Mouse (Mus musculus) CH12.LX (cell line): ENCODE results near the gene Ckap5. TPM values are rescaled to one million over a fixed set of nuclear protein-coding genes. Genes with fewer than 3 reads are reported as not detected.
A peak's percentile ranks its signal among the peaks of the same experiment; 100 is the strongest.
"Not testable (repeated sequence)": the region's sequence is repeated elsewhere in the genome, so short reads cannot be mapped to it uniquely, and the experiment has no call there.

Experiments used
- DNase-seq: peaks from one replicate; pipeline ENCODE4 v3.0.0-alpha.2; 2013; ENCODE audit errors: extremely low read depth
- H3K27ac ChIP-seq: 2 replicates; pipeline ENCODE4 v1.5.1; 2012; ENCODE audit warnings: low read depth, mild to moderate bottlenecking, control low read depth, moderate library complexity; ENCODE audit not compliant: insufficient read depth
- H3K27me3 ChIP-seq: replicated peaks from 2 replicates; pipeline ENCODE3; 2012; ENCODE audit warnings: inconsistent platforms
- H3K36me3 ChIP-seq, 2 experiments: replicated peaks in 1 of 2; 2 replicates each; pipeline versions ENCODE3 to v1.6.1; 2012; ENCODE audit warnings: inconsistent platforms in 1 of 2, low read length in 1 of 2, mild to moderate bottlenecking in 1 of 2, mixed read lengths in 1 of 2, moderate library complexity in 1 of 2; ENCODE audit not compliant: control insufficient read depth in 1 of 2, insufficient read depth in 1 of 2
- H3K4me1 ChIP-seq, 2 experiments: 2 replicates each; pipeline ENCODE4 v1.6.1; 2012; ENCODE audit warnings: inconsistent platforms in 1 of 2, moderate library complexity in 1 of 2; ENCODE audit not compliant: insufficient read depth in 2 of 2, control insufficient read depth in 1 of 2
- H3K4me2 ChIP-seq: 2 replicates; pipeline ENCODE4 v1.6.1; 2012; ENCODE audit warnings: low read depth, mild to moderate bottlenecking, control low read depth; ENCODE audit not compliant: poor library complexity, insufficient read depth, severe bottlenecking
- H3K4me3 ChIP-seq, 3 experiments: fragments of 150-350 bp in 1 of 3; sonication (generic) in 1 of 3; replicated peaks in 1 of 3; 2 replicates each; pipeline versions ENCODE3 to v1.5.1; 2011 to 2012; ENCODE audit warnings: low read depth in 2 of 3, low read length in 2 of 3, mild to moderate bottlenecking in 2 of 3, moderate library complexity in 2 of 3, control low read depth in 1 of 3, improper control_type of control experiment in 1 of 3, inconsistent platforms in 1 of 3, mixed read lengths in 1 of 3; ENCODE audit not compliant: poor library complexity in 1 of 3
- H3K79me2 ChIP-seq: replicated peaks from 2 replicates; pipeline ENCODE4 v1.6.1; 2012; ENCODE audit warnings: mild to moderate bottlenecking, moderate library complexity; ENCODE audit not compliant: control insufficient read depth, poor library complexity, insufficient read depth, severe bottlenecking; ENCODE audit errors: extremely low read depth
- H3K9ac ChIP-seq: 2 replicates; pipeline ENCODE4 v1.6.1; 2012; ENCODE audit warnings: low read depth, mild to moderate bottlenecking, control low read depth, moderate library complexity; ENCODE audit not compliant: insufficient read depth
- H3K9me3 ChIP-seq: replicated peaks from 2 replicates; pipeline ENCODE3; 2012; ENCODE audit warnings: low read length, inconsistent platforms, mixed read lengths
- BHLHE40 ChIP-seq: IDR thresholded peaks from 2 replicates; pipeline ENCODE4 v1.6.1; 2011; ENCODE audit warnings: mild to moderate bottlenecking, low read depth, low read length, improper control_type of control experiment
- CHD2 ChIP-seq: IDR thresholded peaks from 2 replicates; pipeline ENCODE4 v1.6.1; 2011; ENCODE audit warnings: low read length, improper control_type of control experiment
- CTCF ChIP-seq, 2 experiments: IDR thresholded peaks in 1 of 2; conservative IDR thresholded peaks in 1 of 2; 2 replicates each; pipeline ENCODE4 v1.5.1; 2011 to 2012; ENCODE audit warnings: low read depth in 2 of 2, low read length in 2 of 2, improper control_type of control experiment in 1 of 2, inconsistent platforms in 1 of 2, mild to moderate bottlenecking in 1 of 2, moderate library complexity in 1 of 2
- ELF1 ChIP-seq: IDR thresholded peaks from 2 replicates; pipeline ENCODE4 v1.6.1; 2014; ENCODE audit warnings: low read depth, mild to moderate bottlenecking, inconsistent platforms, low read length, improper control_type of control experiment
- GABPA ChIP-seq: IDR thresholded peaks from 2 replicates; pipeline ENCODE4 v1.6.1; 2012; ENCODE audit warnings: low read depth, low read length, improper control_type of control experiment, inconsistent platforms; ENCODE audit not compliant: insufficient replicate concordance
- JUN ChIP-seq: IDR thresholded peaks from 2 replicates; pipeline ENCODE4 v1.6.1; 2011; ENCODE audit warnings: low read depth, mild to moderate bottlenecking, low read length, improper control_type of control experiment, moderate library complexity; ENCODE audit not compliant: insufficient read depth
- JUND ChIP-seq: conservative IDR thresholded peaks from 2 replicates; pipeline ENCODE4 v1.6.1; 2011; ENCODE audit warnings: low read depth, low read length, improper control_type of control experiment
- MAFK ChIP-seq: IDR thresholded peaks from 2 replicates; pipeline ENCODE4 v1.6.1; 2011; ENCODE audit warnings: low read length, improper control_type of control experiment; ENCODE audit not compliant: insufficient replicate concordance
- MAX ChIP-seq: IDR thresholded peaks from 2 replicates; pipeline ENCODE4 v1.6.1; 2011; ENCODE audit warnings: low read length, improper control_type of control experiment
- MXI1 ChIP-seq: IDR thresholded peaks from 2 replicates; pipeline ENCODE4 v1.6.1; 2011; ENCODE audit warnings: mild to moderate bottlenecking, low read depth, low read length, improper control_type of control experiment
- MYC ChIP-seq: IDR thresholded peaks from 2 replicates; pipeline ENCODE4 v1.6.1; 2011; ENCODE audit warnings: low read depth, mild to moderate bottlenecking, improper control_type of control experiment, low read length
- NELFE ChIP-seq: IDR thresholded peaks from 2 replicates; pipeline ENCODE4 v1.6.1; 2011; ENCODE audit warnings: low read depth, low read length, improper control_type of control experiment
- POLR2A ChIP-seq: IDR thresholded peaks from 2 replicates; pipeline ENCODE4 v1.6.1; 2011; ENCODE audit warnings: low read depth, mild to moderate bottlenecking, improper control_type of control experiment, low read length
- RCOR1 ChIP-seq: conservative IDR thresholded peaks from 2 replicates; pipeline ENCODE4 v1.6.1; 2012; ENCODE audit warnings: low read depth, mild to moderate bottlenecking, inconsistent platforms, low read length, improper control_type of control experiment
- SIN3A ChIP-seq: IDR thresholded peaks from 2 replicates; pipeline ENCODE4 v1.6.1; 2012; ENCODE audit warnings: low read length, improper control_type of control experiment, inconsistent platforms
- SMC3 ChIP-seq: IDR thresholded peaks from 2 replicates; pipeline ENCODE4 v1.6.1; 2011; ENCODE audit warnings: low read depth, low read length, improper control_type of control experiment
- TCF12 ChIP-seq: IDR thresholded peaks from 2 replicates; pipeline ENCODE4 v1.6.1; 2014; ENCODE audit warnings: low read depth, mild to moderate bottlenecking, inconsistent platforms, low read length, improper control_type of control experiment
- ZKSCAN1 ChIP-seq: IDR thresholded peaks from 2 replicates; pipeline ENCODE4 v1.6.1; 2012; ENCODE audit warnings: low read depth, inconsistent platforms, low read length, improper control_type of control experiment, borderline replicate concordance
- ZMIZ1 ChIP-seq: IDR thresholded peaks from 2 replicates; pipeline ENCODE4 v1.6.1; 2012; ENCODE audit warnings: low read depth, mild to moderate bottlenecking, inconsistent platforms, low read length, improper control_type of control experiment
- ZNF384 ChIP-seq: IDR thresholded peaks from 2 replicates; pipeline ENCODE4 v1.6.1; 2012; ENCODE audit warnings: low read depth, low read length, improper control_type of control experiment, inconsistent platforms
- dilution Hi-C: fragments of 300-500 bp; cut with MboI; formaldehyde crosslinking; loops from 2 replicates; pipeline ENCODE4 v1.14.3; 2020; ENCODE audit warnings: low sequenced_read_pairs; ENCODE audit not compliant: extremely low pct_unique_long_range_greater_than_20kb, extremely low pct_ligation_motif_present
- in situ Hi-C: fragments of 300-500 bp; cut with MboI; formaldehyde crosslinking; loops from 3 replicates; pipeline ENCODE4 v1.14.3; 2019; ENCODE audit warnings: low sequenced_read_pairs, low pct_ligation_motif_present, low pct_unique_long_range_greater_than_20kb, mixed read lengths
- polyA plus RNA-seq: library from polyadenylated mRNA; unstranded; fragments of >175 nt; gene quantifications from 2 replicates; pipeline ENCODE4 v1.2.1, GENCODE M21; 2012; ENCODE audit warnings: low read depth; ENCODE audit not compliant: insufficient read length
- total RNA-seq, 2 experiments: library from RNA; depleted of rRNA; stranded (reverse); fragments of 300-350 nt in 1 of 2; fragments of >200 nt in 1 of 2; gene quantifications; 2 replicates each; pipeline ENCODE4 v1.2.3; 2012 to 2014

Gene Ckap5
- total and polyA plus RNA-seq, 3 experiments: 51.5 to 53.0 (median 52.3) TPM

GRCm38 (mm10) chr2:91485256-91485655 is 41.3 kb upstream of the Ckap5 start:
- in situ Hi-C loops: no loop called here
- Histone ChIP-seq H3K79me2 (no peaks in the 10 kb centered on the region), H3K36me3 (peaks cover 11 to 12% of the 10 kb centered on the region in 2 experiments), H3K4me1 (peaks cover 0 to 10% of the 10 kb centered on the region in 2 experiments; a peak in 2 of 4 replicates), H3K27me3 (no peaks in the 10 kb centered on the region), H3K9ac (no peak overlapping the region), H3K9me3 (no peaks in the 10 kb centered on the region)
- no peak for DNase-seq
- TF ChIP-seq NELFE (no peak), CTCF (conservative IDR thresholded peaks at IDR 0.05 in 1 of 2, IDR thresholded peaks at IDR 0.05 in 1 of 2; ENCODE audit: low read depth in 2 of 2, low read length in 2 of 2) (no peak), SIN3A (no peak), MAFK (no peak)
- TF ChIP-seq, all 38 proteins: peak for 0
- Histone ChIP-seq H3K4me2 (no peak overlapping the region), H3K27ac (no peak overlapping the region), H3K4me3 (no peak overlapping the region)
- dilution Hi-C loops: no loop called here

- DNase-seq, H3K27ac ChIP-seq, in situ Hi-C loops, H3K27me3 ChIP-seq, H3K79me2 ChIP-seq, H3K9ac ChIP-seq, dilution Hi-C loops, H3K4me2 ChIP-seq, H3K9me3 ChIP-seq, H3K4me3 ChIP-seq: not testable (repeated sequence)
- Histone ChIP-seq H3K36me3 (peaks cover 19% of the 10 kb centered on the region in 2 experiments), H3K4me1 (peaks cover 0 to 10% of the 10 kb centered on the region in 2 experiments; a peak in 2 of 4 replicates)
- TF ChIP-seq ZNF384 (peak; percentile 70), MYC (0 out of 2 replicates have a peak, but pooled peaks have one; percentile 40), CTCF (conservative IDR thresholded peaks at IDR 0.05 in 1 of 2, IDR thresholded peaks at IDR 0.05 in 1 of 2; ENCODE audit: low read depth in 2 of 2, low read length in 2 of 2) (peak; percentile 23 to 42; a peak in 2 of 4 replicates), SMC3 (0 out of 2 replicates have a peak, but pooled peaks have one; percentile 17)
Measured at GRCm38 (mm10) chr2:91487295-91487694, 39.3 kb upstream of the Ckap5 start.

GRCm38 (mm10) chr2:91492071-91492635 is 34.4 kb upstream of the Ckap5 start:
- H3K4me1 ChIP-seq: no peaks in the 10 kb centered on the region
- H3K79me2 ChIP-seq: no peaks in the 10 kb centered on the region
- dilution Hi-C loops: no loop called here
- TF ChIP-seq MAX (no peak), RCOR1 (no peak), SIN3A (no peak), JUND (no peak), JUN (no peak), ZKSCAN1 (no peak), SMC3 (no peak), GABPA (no peak), MYC (no peak), ELF1 (no peak), NELFE (no peak), POLR2A (no peak), TCF12 (no peak), BHLHE40 (no peak), CHD2 (no peak), MXI1 (no peak), ZMIZ1 (no peak)
- no peak overlapping the region for H3K4me3 ChIP-seq
- no peak overlapping the region for H3K4me2 ChIP-seq
- H3K27ac ChIP-seq: no peak overlapping the region
- H3K27me3 ChIP-seq: no peaks in the 10 kb centered on the region
- peaks cover 35 to 40% of the 10 kb centered on the region in 2 experiments for H3K36me3 ChIP-seq
- in situ Hi-C loops: no loop called here
- H3K9me3 ChIP-seq: no peaks in the 10 kb centered on the region
- H3K9ac ChIP-seq: no peak overlapping the region
- DNase-seq: no peak
